Mouse (Mus musculus): ENCODE data around the gene Ost4. TPM values are rescaled to one million over a fixed set of nuclear protein-coding genes. Genes with fewer than 3 reads are reported as not detected.

Ost4 gene
- polyA plus RNA-seq, 1 experiment from 2014 or later: 333 TPM

DNA sequence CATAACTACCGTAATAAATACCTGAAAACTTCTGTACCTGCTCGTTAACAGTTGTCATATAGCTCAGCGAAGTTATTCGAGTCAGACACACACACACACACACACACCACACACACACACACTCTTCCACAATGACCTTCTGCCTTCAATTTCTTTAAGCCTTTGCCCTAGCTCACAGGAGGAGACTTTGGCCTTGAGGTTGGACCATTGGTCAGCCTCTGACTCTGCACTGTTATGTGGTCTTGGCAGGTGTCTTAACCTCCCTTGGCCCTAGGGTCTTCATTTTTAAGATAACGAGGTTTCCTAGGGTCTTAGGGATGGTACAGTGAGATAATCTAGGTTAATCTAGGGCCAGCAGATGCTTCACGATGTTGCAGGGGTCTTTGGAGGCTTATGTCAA is 36.8 kb upstream of the Ost4 start:
- no peak overlapping the region; the same call in 1 of the 2 replicates for H3K4me3 ChIP-seq
- H3K4me2 ChIP-seq: no peak overlapping the region
- ATAC-seq: no peak
- no peak overlapping the region for H3K9ac ChIP-seq
- WGBS: 85% methylated on average over 6 of the region's 6 CpGs
- H3K36me3 ChIP-seq (ENCODE audit: poor library complexity, severe bottlenecking): no peaks in the 10 kb centered on the region
- H3K27me3 ChIP-seq: no peaks in the 10 kb centered on the region; the same call in none of the 2 replicates
- peaks cover 10% of the 10 kb centered on the region for H3K4me1 ChIP-seq
- no peaks in the 10 kb centered on the region for H3K9me3 ChIP-seq (replicated peaks)
- no peak overlapping the region for H3K27ac ChIP-seq

- ATAC-seq: no peak
- H3K4me2 ChIP-seq: no peak overlapping the region
- no peaks in the 10 kb centered on the region for H3K36me3 ChIP-seq (ENCODE audit: poor library complexity, severe bottlenecking)
- H3K4me1 ChIP-seq: peaks cover 5% of the 10 kb centered on the region; the same call in 1 of the 2 replicates
- H3K4me3 ChIP-seq: no peak overlapping the region
- no peaks in the 10 kb centered on the region; the same call in 1 of the 2 replicates for H3K27me3 ChIP-seq
- WGBS: 87% methylated on average over 2 of the region's 2 CpGs
- no peak overlapping the region for H3K9ac ChIP-seq
- H3K27ac ChIP-seq: no peak overlapping the region
- H3K9me3 ChIP-seq (replicated peaks): no peaks in the 10 kb centered on the region
Measured at GRCm38 (mm10) chr5:30943004-30943403, 35.4 kb upstream of the Ost4 start.

- H3K4me1 ChIP-seq: 0 out of 2 replicates have a peak, but pooled peaks cover 3% of the 10 kb centered on the region
- 90% methylated on average over 5 of the region's 5 CpGs for WGBS
- no peak overlapping the region for H3K27ac ChIP-seq
- no peak overlapping the region for H3K4me2 ChIP-seq
- ATAC-seq: no peak
- no peaks in the 10 kb centered on the region for H3K9me3 ChIP-seq (replicated peaks)
- H3K9ac ChIP-seq: no peak overlapping the region
- no peak overlapping the region for H3K4me3 ChIP-seq
- H3K27me3 ChIP-seq: no peaks in the 10 kb centered on the region
- H3K36me3 ChIP-seq (ENCODE audit: poor library complexity, severe bottlenecking): no peaks in the 10 kb centered on the region
Measured at GRCm38 (mm10) chr5:30934725-30935461, 27.3 kb upstream of the Ost4 start.

DNA sequence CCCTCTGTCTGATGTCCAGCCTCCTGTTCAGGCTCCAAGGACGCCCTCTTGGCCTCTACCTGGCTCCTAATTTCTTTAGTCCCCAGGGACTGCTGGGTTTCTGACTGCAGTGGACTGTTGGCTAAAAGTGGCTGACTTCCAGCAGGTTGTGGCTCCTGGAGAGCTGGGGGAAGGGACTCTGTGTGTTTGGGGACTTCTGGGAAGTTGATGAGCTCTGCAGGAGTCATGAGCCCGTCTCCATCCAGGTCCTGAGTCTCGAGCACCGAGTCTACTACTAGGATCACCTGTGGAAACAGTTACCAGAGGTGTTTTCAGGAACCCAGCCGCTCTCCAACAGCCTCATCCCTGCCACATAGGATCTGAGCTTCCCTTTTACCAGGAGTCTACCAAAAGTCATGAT is 26.1 kb upstream of the Ost4 start:
- Histone ChIP-seq H3K4me1 (0 out of 2 replicates have a peak, but pooled peaks cover 3% of the 10 kb centered on the region), H3K9ac (no peak overlapping the region), H3K9me3 (replicated peaks) (no peaks in the 10 kb centered on the region), H3K27ac (no peak overlapping the region), H3K4me3 (no peak overlapping the region), H3K4me2 (no peak overlapping the region), H3K27me3 (no peaks in the 10 kb centered on the region), H3K36me3 (ENCODE audit: poor library complexity, severe bottlenecking) (no peaks in the 10 kb centered on the region)
- WGBS: 75% methylated on average over 5 of the region's 5 CpGs
- ATAC-seq: no peak

DNA sequence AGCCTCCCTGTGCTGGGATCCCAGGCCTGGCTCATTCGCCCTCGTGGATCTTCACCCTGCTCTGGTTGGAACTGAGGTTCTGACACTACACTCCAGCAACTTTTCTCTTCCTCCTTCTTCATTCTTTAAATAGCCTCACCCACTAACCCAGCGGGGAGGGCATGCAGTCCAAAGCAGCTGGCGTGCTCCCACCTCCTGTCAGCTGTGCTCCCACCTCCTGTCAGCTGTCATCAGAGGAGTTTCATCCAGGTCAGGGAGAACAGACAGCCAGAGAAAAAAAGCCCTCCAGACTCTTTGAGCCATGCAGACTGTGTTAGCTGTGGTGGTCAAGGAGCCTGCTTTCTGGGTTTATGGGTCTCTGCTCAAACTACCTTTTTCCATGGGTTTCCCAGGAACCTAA is 23.8 kb upstream of the Ost4 start:
- H3K27me3 ChIP-seq: no peaks in the 10 kb centered on the region
- H3K4me1 ChIP-seq: 0 out of 2 replicates have a peak, but pooled peaks cover 3% of the 10 kb centered on the region
- H3K4me2 ChIP-seq: no peak overlapping the region
- no peak overlapping the region for H3K27ac ChIP-seq
- no peak for ATAC-seq
- no peak overlapping the region for H3K4me3 ChIP-seq
- no peaks in the 10 kb centered on the region for H3K9me3 ChIP-seq (replicated peaks)
- no peak overlapping the region for H3K9ac ChIP-seq
- no peaks in the 10 kb centered on the region for H3K36me3 ChIP-seq (ENCODE audit: poor library complexity, severe bottlenecking)
- whole genome bisulfite sequencing: 89% methylated on average over 4 of the region's 4 CpGs

DNA sequence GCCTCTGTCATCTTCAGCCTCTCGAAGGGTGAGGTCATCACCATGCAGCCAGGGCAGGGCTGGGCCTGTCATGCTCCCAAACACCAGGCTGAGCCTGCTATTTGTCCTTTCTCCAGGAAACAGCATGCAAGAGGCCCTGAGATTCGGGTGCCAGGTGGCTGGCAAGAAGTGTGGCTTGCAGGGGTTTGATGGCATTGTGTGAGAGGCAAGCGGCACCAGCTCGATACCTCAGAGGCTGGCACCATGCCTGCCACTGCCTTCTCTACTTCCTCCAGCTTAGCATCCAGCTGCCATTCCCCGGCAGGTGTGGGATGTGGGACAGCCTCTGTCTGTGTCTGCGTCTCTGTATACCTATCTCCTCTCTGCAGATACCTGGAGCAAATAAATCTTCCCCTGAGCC is 23.3 kb upstream of the Ost4 start:
- no peaks in the 10 kb centered on the region for H3K36me3 ChIP-seq (ENCODE audit: poor library complexity, severe bottlenecking)
- 0 out of 2 replicates have a peak, but pooled peaks cover 3% of the 10 kb centered on the region for H3K4me1 ChIP-seq
- H3K4me3 ChIP-seq: no peak overlapping the region
- peak overlapping the region; percentile 16; the same call in 1 of the 2 replicates for H3K9ac ChIP-seq
- H3K27ac ChIP-seq: no peak overlapping the region
- WGBS: 80% methylated on average over 6 of the region's 6 CpGs
- no peaks in the 10 kb centered on the region for H3K9me3 ChIP-seq (replicated peaks)
- H3K27me3 ChIP-seq: no peaks in the 10 kb centered on the region
- H3K4me2 ChIP-seq: no peak overlapping the region
- ATAC-seq: no peak

DNA sequence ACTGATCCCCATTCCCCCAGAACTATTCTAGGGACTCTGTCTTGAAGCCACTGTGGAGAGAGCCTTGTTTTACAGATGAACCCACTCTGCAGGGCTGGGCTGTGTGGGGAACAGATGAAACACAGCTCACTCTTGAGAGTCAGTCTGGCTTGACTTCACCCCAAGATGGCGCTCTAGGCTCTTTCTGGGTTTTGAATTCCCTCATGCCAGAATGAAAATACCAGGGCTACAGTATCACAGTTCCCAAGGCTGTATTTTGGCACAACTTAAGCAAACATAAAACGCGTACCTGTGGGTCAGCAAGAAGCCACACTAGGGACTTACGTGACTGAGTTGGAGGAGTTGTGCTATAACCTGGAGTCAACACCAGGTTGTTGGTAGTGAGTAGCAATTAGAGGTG is 22.5 kb upstream of the Ost4 start:
- no peak overlapping the region for H3K4me2 ChIP-seq
- 51% methylated on average over 4 of the region's 4 CpGs for WGBS
- H3K27me3 ChIP-seq: no peaks in the 10 kb centered on the region
- H3K4me3 ChIP-seq: no peak overlapping the region
- 0 out of 2 replicates have a peak overlapping the region, but pooled peaks have one; percentile 16 for H3K9ac ChIP-seq
- H3K9me3 ChIP-seq (replicated peaks): no peaks in the 10 kb centered on the region
- H3K4me1 ChIP-seq: 0 out of 2 replicates have a peak, but pooled peaks cover 3% of the 10 kb centered on the region
- H3K36me3 ChIP-seq (ENCODE audit: poor library complexity, severe bottlenecking): no peaks in the 10 kb centered on the region
- no peak overlapping the region for H3K27ac ChIP-seq
- peak; percentile 29; the same call in 1 of the 2 replicates for ATAC-seq

DNA sequence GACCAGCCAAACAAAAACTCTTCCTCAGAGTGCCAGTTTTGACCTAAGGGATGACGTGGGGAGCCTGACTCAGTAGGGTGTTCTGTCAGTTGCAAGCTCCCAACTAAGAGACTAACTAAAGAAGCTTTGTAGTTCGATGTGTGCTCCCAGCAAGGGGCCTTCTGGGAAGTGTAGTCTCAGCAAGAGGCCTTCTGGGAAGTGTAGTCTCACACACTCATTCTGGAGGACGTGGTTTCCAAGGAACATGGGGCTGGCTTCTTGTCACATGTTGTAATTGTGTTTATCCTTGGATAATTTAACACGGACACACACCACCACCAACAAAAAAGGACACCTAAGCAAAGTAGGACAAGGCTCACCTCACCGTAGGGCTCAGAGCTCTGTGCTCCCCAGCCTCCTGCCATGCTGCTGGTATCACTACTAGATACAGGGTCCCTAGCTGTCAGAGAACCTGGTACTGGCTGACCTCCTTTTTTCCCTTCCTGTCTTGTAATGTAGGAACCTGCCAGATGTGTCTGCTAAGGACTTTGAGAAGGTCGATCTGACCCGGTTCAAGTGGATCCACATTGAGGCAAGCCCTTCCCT is 20.4 kb upstream of the Ost4 start:
- Histone ChIP-seq H3K9me3 (replicated peaks) (no peaks in the 10 kb centered on the region), H3K27ac (no peak overlapping the region), H3K4me1 (0 out of 2 replicates have a peak, but pooled peaks cover 3% of the 10 kb centered on the region), H3K4me3 (no peak overlapping the region), H3K9ac (no peak overlapping the region), H3K27me3 (no peaks in the 10 kb centered on the region), H3K36me3 (ENCODE audit: poor library complexity, severe bottlenecking) (no peaks in the 10 kb centered on the region), H3K4me2 (peak overlapping the region; percentile 27)
- 41% methylated on average over 7 of the region's 7 CpGs for WGBS
- ATAC-seq: peak; percentile 61; the same call in 1 of the 2 replicates

DNA sequence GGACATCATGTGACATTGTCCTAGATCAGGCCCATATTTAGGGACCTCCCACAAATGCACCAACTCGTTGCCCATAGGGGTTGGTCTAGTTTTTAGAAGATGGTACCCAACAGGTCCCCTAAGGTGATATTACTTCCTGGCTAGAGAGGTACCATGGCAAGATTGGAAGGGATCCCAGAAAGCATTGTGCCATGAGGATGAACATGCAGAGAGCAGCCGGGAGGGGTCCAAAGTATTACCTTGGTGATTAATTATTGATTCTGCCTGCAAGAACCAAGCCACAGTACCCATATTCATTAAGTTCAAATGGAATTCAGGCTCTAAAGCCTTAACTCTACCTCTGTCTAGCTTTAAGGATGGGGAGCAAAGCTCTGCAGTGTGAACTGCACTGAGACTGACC is 18.5 kb upstream of the Ost4 start:
- no peak overlapping the region for H3K9ac ChIP-seq
- H3K4me2 ChIP-seq: no peak overlapping the region
- H3K4me3 ChIP-seq: no peak overlapping the region
- no peaks in the 10 kb centered on the region; the same call in 1 of the 2 replicates for H3K27me3 ChIP-seq
- no peaks in the 10 kb centered on the region for H3K36me3 ChIP-seq (ENCODE audit: poor library complexity, severe bottlenecking)
- H3K4me1 ChIP-seq: peaks cover 19% of the 10 kb centered on the region
- no peak for ATAC-seq
- H3K9me3 ChIP-seq (replicated peaks): no peaks in the 10 kb centered on the region
- WGBS: 82% methylated on average over 2 of the region's 2 CpGs
- H3K27ac ChIP-seq: no peak overlapping the region

DNA sequence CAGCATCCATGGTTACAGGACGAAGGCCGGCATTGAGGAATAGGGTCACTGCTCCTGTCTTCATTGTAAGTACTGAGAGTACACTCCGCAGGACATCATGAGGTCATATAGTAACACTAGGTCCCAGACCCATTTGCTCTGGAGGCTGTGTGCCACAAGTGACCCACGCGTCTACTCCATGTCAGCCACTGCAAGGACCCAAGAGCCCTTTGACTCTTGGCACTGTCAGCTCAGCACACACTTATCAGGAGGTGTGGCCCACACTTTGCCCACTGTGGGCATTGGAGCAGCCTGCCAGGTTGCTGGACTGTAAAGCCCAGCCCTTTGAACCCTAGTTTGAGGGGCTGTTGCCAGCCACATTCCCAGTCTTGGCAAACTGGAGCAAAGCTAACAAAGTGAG is 17.6 kb upstream of the Ost4 start:
- H3K4me1 ChIP-seq: peaks cover 21% of the 10 kb centered on the region
- H3K4me2 ChIP-seq: no peak overlapping the region
- no peaks in the 10 kb centered on the region; the same call in 1 of the 2 replicates for H3K27me3 ChIP-seq
- no peaks in the 10 kb centered on the region for H3K36me3 ChIP-seq (ENCODE audit: poor library complexity, severe bottlenecking)
- no peak for ATAC-seq
- H3K9ac ChIP-seq: no peak overlapping the region
- WGBS: 92% methylated on average over 5 of the region's 5 CpGs
- H3K4me3 ChIP-seq: no peak overlapping the region
- no peak overlapping the region for H3K27ac ChIP-seq
- H3K9me3 ChIP-seq (replicated peaks): no peaks in the 10 kb centered on the region

DNA sequence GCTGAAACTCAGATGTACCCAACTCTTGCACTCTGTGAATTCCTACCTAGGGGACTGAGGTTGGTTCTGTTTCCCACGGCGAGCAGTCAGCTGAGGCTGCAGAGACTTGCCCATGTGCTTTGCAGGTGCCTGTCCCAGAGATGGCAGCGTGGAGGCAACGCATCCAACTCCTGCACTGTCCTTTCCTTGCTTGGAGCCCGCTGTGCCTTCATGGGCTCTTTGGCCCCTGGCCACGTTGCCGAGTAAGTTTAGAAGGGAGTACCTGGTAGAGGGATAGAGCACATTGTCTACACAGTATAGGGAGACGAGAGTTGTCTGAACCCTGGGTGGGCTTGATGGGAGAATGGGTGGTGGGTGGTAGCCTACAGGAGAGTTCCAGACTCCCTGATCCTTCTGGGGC is 17.0 kb upstream of the Ost4 start:
- 82% methylated on average over 8 of the region's 8 CpGs for WGBS
- no peak for ATAC-seq
- Histone ChIP-seq H3K9ac (no peak overlapping the region), H3K4me1 (peaks cover 27% of the 10 kb centered on the region), H3K27ac (no peak overlapping the region), H3K4me2 (no peak overlapping the region), H3K36me3 (ENCODE audit: poor library complexity, severe bottlenecking) (no peaks in the 10 kb centered on the region), H3K4me3 (no peak overlapping the region), H3K27me3 (no peaks in the 10 kb centered on the region; the same call in 1 of the 2 replicates), H3K9me3 (replicated peaks) (no peaks in the 10 kb centered on the region)

- ATAC-seq: no peak
- WGBS: 86% methylated on average over 6 of the region's 6 CpGs
- peaks cover 28% of the 10 kb centered on the region for H3K4me1 ChIP-seq
Measured at GRCm38 (mm10) chr5:30923119-30923518, 15.5 kb upstream of the Ost4 start.

More at GRCm38 (mm10) chr5:30923119-30923518, 15.5 kb upstream of the Ost4 start:
- H3K9me3 ChIP-seq (replicated peaks): no peaks in the 10 kb centered on the region
- no peak overlapping the region for H3K4me2 ChIP-seq
- H3K9ac ChIP-seq: no peak overlapping the region
- no peaks in the 10 kb centered on the region; the same call in 1 of the 2 replicates for H3K27me3 ChIP-seq
- no peak overlapping the region for H3K27ac ChIP-seq
- no peaks in the 10 kb centered on the region for H3K36me3 ChIP-seq (ENCODE audit: poor library complexity, severe bottlenecking)
- H3K4me3 ChIP-seq: no peak overlapping the region

Data from forebrain, embryonic 13.5 days (tissue).